Mouse (Mus musculus): ENCODE results near the gene Arfip1. TPM values are rescaled to one million over a fixed set of nuclear protein-coding genes. Genes with fewer than 3 reads are reported as not detected.

Arfip1 gene
- polyA plus RNA-seq, 1 experiment from 2014 or later = 45.9 TPM

DNA sequence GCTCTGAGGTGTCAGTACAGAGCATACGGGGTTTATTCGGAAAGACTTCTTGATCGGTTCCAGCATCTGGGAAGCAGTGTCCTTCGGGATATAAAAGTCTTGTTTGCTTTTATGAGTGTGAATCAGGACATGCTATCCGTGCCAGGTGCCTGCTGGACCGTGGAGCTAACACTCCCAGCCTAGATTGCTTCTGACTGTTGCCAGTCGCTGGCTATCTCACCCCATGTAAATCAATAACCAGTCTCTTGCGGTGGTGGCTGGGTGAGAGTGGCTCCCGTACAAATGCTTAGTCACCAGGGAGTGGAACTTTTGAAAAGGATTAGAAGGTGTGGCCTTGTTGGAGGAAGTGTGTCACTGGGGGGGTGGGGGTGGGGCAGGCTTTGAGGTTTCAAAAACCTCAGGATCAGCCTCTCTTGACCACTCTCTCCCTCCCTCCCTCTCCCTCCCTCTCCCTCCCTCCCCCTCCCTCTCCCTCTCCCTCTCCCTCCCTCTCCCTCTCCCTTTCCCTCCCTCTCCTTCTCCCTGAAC is 27.8 kb upstream of the Arfip1 start:
- no peak overlapping the region for H3K4me3 ChIP-seq (ENCODE audit: low read depth, low read length)
- no peak overlapping the region for H3K9ac ChIP-seq (ENCODE audit: low read length)
- no peaks in the 10 kb centered on the region for H3K4me1 ChIP-seq (replicated peaks; ENCODE audit: control insufficient read depth, insufficient read depth, low read length)
- no peaks in the 10 kb centered on the region for H3K27me3 ChIP-seq (ENCODE audit: control insufficient read depth, insufficient read depth, low read length)
- 90% methylated on average over 9 of the region's 9 CpGs for whole genome bisulfite sequencing
- no peaks in the 10 kb centered on the region for H3K9me3 ChIP-seq (ENCODE audit: control insufficient read depth, low read length)
- no peak overlapping the region for H3K27ac ChIP-seq (ENCODE audit: low read depth, low read length)
- ATAC-seq (replicated peaks; ENCODE audit: low FRiP score) (no peak), DNase-seq (ENCODE audit: low spot score) (no peak)
- H3K4me2 ChIP-seq (ENCODE audit: low read depth, low read length, severe bottlenecking) = no peak overlapping the region
- H3K36me3 ChIP-seq (ENCODE audit: control insufficient read depth, insufficient read depth, low read length) = no peaks in the 10 kb centered on the region

DNA sequence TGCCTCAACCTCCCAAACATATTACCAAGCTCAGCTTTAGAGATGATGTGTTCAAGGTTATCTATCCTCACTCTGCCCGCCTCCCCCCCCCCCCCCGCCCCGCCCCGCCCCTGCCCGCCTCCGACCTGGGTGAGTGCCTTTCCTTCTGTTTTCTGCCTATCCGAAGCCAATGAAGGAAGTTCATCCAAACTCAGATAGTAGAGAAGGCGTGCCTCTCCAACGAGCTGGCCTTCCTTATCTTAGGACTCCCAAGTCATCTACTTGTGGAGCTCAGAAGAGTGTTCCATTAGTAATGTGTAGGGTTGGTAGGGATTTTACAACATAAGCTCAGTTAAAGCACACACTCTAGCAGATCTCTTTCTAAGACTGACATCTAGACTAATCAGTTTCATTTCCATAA is 20.8 kb upstream of the Arfip1 start:
- Histone ChIP-seq H3K4me2 (ENCODE audit: low read depth, low read length, severe bottlenecking) (no peak overlapping the region), H3K9me3 (ENCODE audit: control insufficient read depth, low read length) (no peaks in the 10 kb centered on the region), H3K27ac (ENCODE audit: low read depth, low read length) (no peak overlapping the region), H3K27me3 (ENCODE audit: control insufficient read depth, insufficient read depth, low read length) (no peaks in the 10 kb centered on the region; the same call in 1 of the 2 replicates), H3K4me1 (replicated peaks; ENCODE audit: control insufficient read depth, insufficient read depth, low read length) (no peaks in the 10 kb centered on the region), H3K4me3 (ENCODE audit: low read depth, low read length) (no peak overlapping the region), H3K36me3 (ENCODE audit: control insufficient read depth, insufficient read depth, low read length) (no peaks in the 10 kb centered on the region), H3K9ac (ENCODE audit: low read length) (no peak overlapping the region)
- ATAC-seq (replicated peaks; ENCODE audit: low FRiP score) (no peak), DNase-seq (ENCODE audit: low spot score) (no peak)
- WGBS = 75% methylated on average over 9 of the region's 9 CpGs

DNA sequence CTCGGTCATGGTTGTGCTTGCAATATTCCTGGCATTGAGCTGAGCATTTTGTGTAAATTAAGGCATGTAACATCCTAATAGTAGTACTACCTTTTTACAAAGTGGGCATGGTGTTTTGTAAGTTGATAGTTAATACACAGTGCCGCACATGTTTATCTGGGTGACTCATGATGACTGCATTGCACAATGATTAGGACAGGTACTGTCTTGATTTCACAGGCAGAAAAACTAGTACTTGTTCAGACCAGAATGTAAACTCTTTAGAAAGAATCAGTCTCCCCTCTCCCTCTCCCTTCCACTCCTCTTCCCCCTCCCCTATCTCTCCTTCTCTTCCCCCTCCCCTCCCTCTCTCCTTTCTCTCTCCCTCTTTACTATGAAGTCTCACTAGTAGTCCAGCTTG is 20.3 kb upstream of the Arfip1 start:
- ATAC-seq (replicated peaks; ENCODE audit: low FRiP score) = no peak
- WGBS = 95% methylated on average over 2 of the region's 2 CpGs
- H3K27ac ChIP-seq (ENCODE audit: low read depth, low read length) = no peak overlapping the region
- H3K27me3 ChIP-seq (ENCODE audit: control insufficient read depth, insufficient read depth, low read length) = no peaks in the 10 kb centered on the region; the same call in 1 of the 2 replicates
- no peaks in the 10 kb centered on the region for H3K4me1 ChIP-seq (replicated peaks; ENCODE audit: control insufficient read depth, insufficient read depth, low read length)
- no peak for DNase-seq (ENCODE audit: low spot score)
- H3K9me3 ChIP-seq (ENCODE audit: control insufficient read depth, low read length) = no peaks in the 10 kb centered on the region
- H3K4me3 ChIP-seq (ENCODE audit: low read depth, low read length) = no peak overlapping the region
- no peaks in the 10 kb centered on the region for H3K36me3 ChIP-seq (ENCODE audit: control insufficient read depth, insufficient read depth, low read length)
- no peak overlapping the region for H3K9ac ChIP-seq (ENCODE audit: low read length)
- H3K4me2 ChIP-seq (ENCODE audit: low read depth, low read length, severe bottlenecking) = no peak overlapping the region

DNA sequence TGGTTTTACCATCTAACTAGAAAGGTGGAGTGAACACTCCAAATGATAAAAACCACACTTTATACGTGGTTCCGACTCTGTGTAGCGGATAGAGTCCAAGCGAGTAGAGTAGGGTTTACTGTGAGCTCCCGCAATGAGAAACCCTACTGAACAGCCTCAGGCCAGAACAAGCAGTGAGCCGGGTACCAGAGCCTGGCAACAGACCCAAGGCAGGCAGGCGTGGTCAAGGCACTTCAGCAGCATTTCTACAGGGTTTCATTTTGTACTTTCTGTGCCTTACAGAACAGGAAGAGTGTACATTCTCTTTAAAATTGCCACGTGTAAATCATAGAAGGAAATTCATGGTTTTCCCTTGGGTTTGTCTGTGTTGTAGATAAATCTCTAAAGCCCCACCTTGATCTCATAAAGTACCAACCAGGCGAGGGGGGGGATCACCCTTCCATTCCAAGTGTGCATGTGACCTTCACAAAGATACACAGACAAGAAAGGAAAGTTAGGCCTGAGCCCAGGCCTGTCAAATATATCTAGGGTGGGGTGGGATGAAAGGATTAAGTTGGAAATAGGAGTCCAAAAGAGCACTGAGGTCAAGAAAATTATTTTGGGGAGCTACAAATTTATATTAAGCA is 19.6 kb upstream of the Arfip1 start:
- DNase-seq (ENCODE audit: low spot score) (no peak), ATAC-seq (replicated peaks; ENCODE audit: low FRiP score) (no peak)
- no peak overlapping the region for H3K4me3 ChIP-seq (ENCODE audit: low read depth, low read length)
- H3K9ac ChIP-seq (ENCODE audit: low read length) = no peak overlapping the region
- 87% methylated on average over 9 of the region's 9 CpGs for WGBS
- H3K36me3 ChIP-seq (ENCODE audit: control insufficient read depth, insufficient read depth, low read length) = no peaks in the 10 kb centered on the region
- no peak overlapping the region for H3K4me2 ChIP-seq (ENCODE audit: low read depth, low read length, severe bottlenecking)
- H3K4me1 ChIP-seq (replicated peaks; ENCODE audit: control insufficient read depth, insufficient read depth, low read length) = no peaks in the 10 kb centered on the region
- no peaks in the 10 kb centered on the region; the same call in 1 of the 2 replicates for H3K27me3 ChIP-seq (ENCODE audit: control insufficient read depth, insufficient read depth, low read length)
- H3K27ac ChIP-seq (ENCODE audit: low read depth, low read length) = no peak overlapping the region
- no peaks in the 10 kb centered on the region for H3K9me3 ChIP-seq (ENCODE audit: control insufficient read depth, low read length)

DNA sequence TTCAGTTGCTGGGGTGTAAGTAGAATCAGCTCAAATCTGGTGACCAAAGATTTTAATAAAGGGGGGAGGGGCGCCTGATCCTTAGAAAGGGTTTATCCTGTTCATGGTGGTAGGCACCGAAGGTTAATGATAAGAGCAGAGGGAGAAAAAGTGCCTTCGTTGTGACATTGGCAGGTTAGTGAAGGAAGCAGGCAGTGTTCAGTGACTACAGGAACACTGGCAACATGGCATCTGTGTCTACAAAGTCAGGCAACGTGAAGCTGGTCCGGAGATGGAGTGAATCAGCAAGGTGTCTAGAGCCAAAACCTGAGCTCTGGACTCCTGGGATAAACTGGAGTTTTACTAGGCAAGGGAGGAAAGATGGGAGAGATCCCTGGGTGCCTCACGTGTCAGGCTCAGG is 16.3 kb upstream of the Arfip1 start:
- DNase-seq (ENCODE audit: low spot score) (no peak), ATAC-seq (replicated peaks; ENCODE audit: low FRiP score) (no peak)
- Histone ChIP-seq H3K9ac (ENCODE audit: low read length) (no peak overlapping the region), H3K4me1 (replicated peaks; ENCODE audit: control insufficient read depth, insufficient read depth, low read length) (peaks cover 5% of the 10 kb centered on the region; the same call in 1 of the 2 replicates), H3K27ac (ENCODE audit: low read depth, low read length) (no peak overlapping the region), H3K4me3 (ENCODE audit: low read depth, low read length) (no peak overlapping the region), H3K9me3 (ENCODE audit: control insufficient read depth, low read length) (no peaks in the 10 kb centered on the region), H3K27me3 (ENCODE audit: control insufficient read depth, insufficient read depth, low read length) (no peaks in the 10 kb centered on the region), H3K36me3 (ENCODE audit: control insufficient read depth, insufficient read depth, low read length) (no peaks in the 10 kb centered on the region), H3K4me2 (ENCODE audit: low read depth, low read length, severe bottlenecking) (no peak overlapping the region)
- WGBS = 90% methylated on average over 6 of the region's 6 CpGs

DNA sequence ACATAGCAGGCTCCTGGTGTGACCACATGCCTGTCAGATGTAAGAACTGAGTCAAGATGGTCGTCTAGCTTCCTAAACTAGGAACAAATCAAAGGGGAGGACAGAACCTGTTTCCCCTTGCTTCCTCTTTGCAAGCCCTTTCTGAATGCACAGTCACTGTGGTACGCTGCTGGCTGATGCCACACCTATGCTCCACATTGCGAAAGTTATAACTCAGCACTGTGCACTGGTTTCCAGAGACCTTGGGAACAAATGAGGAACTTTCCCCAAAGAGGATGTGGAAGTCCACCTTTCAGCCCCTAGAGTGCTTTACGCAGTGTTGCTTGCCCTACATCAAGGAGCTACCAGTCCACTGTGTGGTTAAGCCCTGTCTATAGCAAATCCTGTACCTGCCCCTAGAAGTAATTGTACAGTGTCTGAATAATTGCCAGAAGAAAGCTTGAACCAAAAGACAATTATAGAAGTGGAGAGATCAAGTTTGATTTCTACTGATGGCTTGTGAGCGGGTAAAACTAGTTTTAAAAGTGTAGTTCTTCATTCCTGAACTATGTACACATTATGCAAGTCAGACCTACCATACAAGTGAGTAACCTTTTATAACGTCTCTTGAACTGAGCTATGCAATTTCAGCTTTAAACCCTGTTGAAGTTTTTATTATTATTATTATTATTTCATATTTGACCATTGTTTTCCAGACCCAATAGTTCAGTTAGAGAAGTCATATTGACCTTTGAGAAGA is 15.7 kb upstream of the Arfip1 start:
- WGBS = 84% methylated on average over 6 of the region's 6 CpGs
- Histone ChIP-seq H3K9me3 (ENCODE audit: control insufficient read depth, low read length) (no peaks in the 10 kb centered on the region), H3K4me3 (ENCODE audit: low read depth, low read length) (no peak overlapping the region), H3K4me1 (replicated peaks; ENCODE audit: control insufficient read depth, insufficient read depth, low read length) (peaks cover 5% of the 10 kb centered on the region; the same call in 1 of the 2 replicates), H3K4me2 (ENCODE audit: low read depth, low read length, severe bottlenecking) (no peak overlapping the region), H3K27me3 (ENCODE audit: control insufficient read depth, insufficient read depth, low read length) (no peaks in the 10 kb centered on the region), H3K9ac (ENCODE audit: low read length) (no peak overlapping the region), H3K36me3 (ENCODE audit: control insufficient read depth, insufficient read depth, low read length) (no peaks in the 10 kb centered on the region), H3K27ac (ENCODE audit: low read depth, low read length) (no peak overlapping the region)
- DNase-seq (ENCODE audit: low spot score) (no peak), ATAC-seq (replicated peaks; ENCODE audit: low FRiP score) (no peak)

DNA sequence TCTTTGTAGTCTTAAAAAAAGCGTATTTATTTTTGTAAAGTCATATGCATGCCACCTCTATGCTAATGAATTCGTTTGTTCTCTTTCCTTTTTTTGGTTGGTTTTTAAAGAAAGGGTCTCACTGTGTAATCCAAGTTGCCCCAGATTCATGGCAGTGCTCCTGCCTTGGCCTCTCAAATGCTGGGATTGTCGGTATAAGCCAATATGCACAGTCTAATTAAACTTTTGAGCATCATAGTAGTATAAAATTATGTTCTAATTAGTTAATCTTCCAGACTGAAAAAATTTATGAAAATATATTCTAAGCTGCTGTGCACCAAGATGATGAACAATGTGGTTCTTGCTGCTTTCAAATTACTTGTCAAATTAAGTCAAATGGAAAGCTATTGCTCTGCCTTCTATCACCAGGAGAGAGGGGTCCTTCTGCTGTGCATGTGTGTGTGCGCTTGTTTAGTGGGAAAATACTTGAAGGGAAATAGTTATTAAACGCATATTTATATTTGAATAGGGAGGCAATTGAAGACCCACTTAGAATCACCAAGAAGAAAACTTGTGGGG is 13.3 kb upstream of the Arfip1 start:
- H3K9ac ChIP-seq (ENCODE audit: low read length) = no peak overlapping the region
- H3K4me3 ChIP-seq (ENCODE audit: low read depth, low read length) = no peak overlapping the region
- peaks cover 5% of the 10 kb centered on the region; the same call in 1 of the 2 replicates for H3K4me1 ChIP-seq (replicated peaks; ENCODE audit: control insufficient read depth, insufficient read depth, low read length)
- no peak for DNase-seq (ENCODE audit: low spot score)
- no peak for ATAC-seq (replicated peaks; ENCODE audit: low FRiP score)
- WGBS = 45% methylated on average over 5 of the region's 5 CpGs
- H3K27me3 ChIP-seq (ENCODE audit: control insufficient read depth, insufficient read depth, low read length) = no peaks in the 10 kb centered on the region
- no peak overlapping the region for H3K27ac ChIP-seq (ENCODE audit: low read depth, low read length)
- H3K4me2 ChIP-seq (ENCODE audit: low read depth, low read length, severe bottlenecking) = peak overlapping the region; percentile 26; the same call in 1 of the 2 replicates
- no peaks in the 10 kb centered on the region for H3K36me3 ChIP-seq (ENCODE audit: control insufficient read depth, insufficient read depth, low read length)
- no peaks in the 10 kb centered on the region for H3K9me3 ChIP-seq (ENCODE audit: control insufficient read depth, low read length)

DNA sequence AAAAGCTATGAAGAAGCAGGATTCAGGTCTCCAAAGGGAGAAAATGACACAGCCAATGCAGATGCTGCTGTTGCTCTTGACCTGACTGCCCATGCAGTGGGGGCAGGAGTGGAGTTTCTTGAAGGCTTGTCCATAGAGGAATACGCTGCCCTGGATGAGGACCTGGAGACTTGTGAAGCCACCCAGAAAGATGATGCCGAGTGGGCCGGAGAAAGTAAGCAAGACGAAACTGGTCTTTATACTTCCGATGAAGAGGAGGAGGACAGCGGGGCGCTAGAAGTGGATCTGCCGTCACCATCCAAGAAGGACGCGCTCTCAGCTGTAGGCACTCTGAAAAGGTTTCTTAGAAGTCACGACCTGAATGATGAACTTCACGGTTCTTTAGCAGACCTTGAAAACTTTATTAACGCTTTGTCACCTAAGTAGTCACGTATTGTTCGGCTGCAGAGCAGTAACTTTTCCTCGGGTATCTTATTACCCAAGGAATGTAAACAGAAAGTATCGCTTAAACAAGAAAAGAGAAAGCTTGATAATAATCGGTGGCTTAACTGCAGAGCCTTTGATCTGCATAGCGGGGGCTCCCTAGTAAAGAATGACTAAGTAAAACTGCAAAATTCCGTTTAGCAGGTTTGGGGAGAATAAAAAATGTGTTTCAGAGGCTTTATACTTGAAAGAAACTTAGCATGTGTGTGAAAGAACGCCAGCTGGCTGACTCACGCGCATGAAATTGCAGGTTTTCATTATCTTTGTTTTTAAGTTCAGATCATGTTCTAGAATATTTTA is 12.7 kb upstream of the Arfip1 start:
- H3K27me3 ChIP-seq (ENCODE audit: control insufficient read depth, insufficient read depth, low read length) = no peaks in the 10 kb centered on the region
- H3K27ac ChIP-seq (ENCODE audit: low read depth, low read length) = no peak overlapping the region
- DNase-seq (ENCODE audit: low spot score) (no peak), ATAC-seq (replicated peaks; ENCODE audit: low FRiP score) (no peak)
- H3K4me1 ChIP-seq (replicated peaks; ENCODE audit: control insufficient read depth, insufficient read depth, low read length) = peaks cover 5% of the 10 kb centered on the region; the same call in 1 of the 2 replicates
- H3K36me3 ChIP-seq (ENCODE audit: control insufficient read depth, insufficient read depth, low read length) = no peaks in the 10 kb centered on the region
- no peak overlapping the region for H3K9ac ChIP-seq (ENCODE audit: low read length)
- H3K9me3 ChIP-seq (ENCODE audit: control insufficient read depth, low read length) = no peaks in the 10 kb centered on the region
- WGBS = 13% methylated on average over 23 of the region's 23 CpGs
- H3K4me3 ChIP-seq (ENCODE audit: low read depth, low read length) = peak overlapping the region; percentile 9; the same call in 1 of the 2 replicates
- H3K4me2 ChIP-seq (ENCODE audit: low read depth, low read length, severe bottlenecking) = peak overlapping the region; percentile 26; the same call in 1 of the 2 replicates

Measured in forebrain, embryonic 11.5 days (tissue).